Mouse (Mus musculus) hindbrain, embryonic 10.5 days (tissue): ENCODE results near the gene Blzf1. TPM values are rescaled to one million over a fixed set of nuclear protein-coding genes. Genes with fewer than 3 reads are reported as not detected.

Experiments
- DNase-seq: peaks from one replicate; pipeline ENCODE4 v3.0.0-alpha.2; 2017; ENCODE audit warnings: low spot score
- H3K27ac ChIP-seq: fragments of 300-500 bp; sonication (generic); 2 replicates; pipeline ENCODE4 v1.5.1; 2016; ENCODE audit warnings: mild to moderate bottlenecking, moderate library complexity
- H3K27me3 ChIP-seq: fragments of 300-500 bp; sonication (generic); 2 replicates; pipeline ENCODE4 v1.6.1; 2016; ENCODE audit warnings: mild to moderate bottlenecking; ENCODE audit not compliant: poor library complexity, insufficient read depth, severe bottlenecking
- H3K36me3 ChIP-seq: fragments of 300-500 bp; sonication (generic); 2 replicates; pipeline ENCODE4 v1.6.1; 2016; ENCODE audit warnings: mild to moderate bottlenecking, moderate library complexity
- H3K4me1 ChIP-seq: fragments of 300-500 bp; sonication (generic); replicated peaks from 2 replicates; pipeline ENCODE4 v1.6.1; 2016; ENCODE audit warnings: mild to moderate bottlenecking
- H3K4me3 ChIP-seq: fragments of 300-500 bp; sonication (generic); 2 replicates; pipeline ENCODE4 v1.5.1; 2016; ENCODE audit warnings: mild to moderate bottlenecking, moderate library complexity
- H3K9me3 ChIP-seq: fragments of 300-500 bp; sonication (generic); 2 replicates; pipeline ENCODE4 v1.6.1; 2016; ENCODE audit warnings: mild to moderate bottlenecking, moderate library complexity
- WGBS: fragments of 180-500 bp; shearing (Covaris S2); methylation state at CpG from one replicate; pipeline ENCODE4 v1.1.7; 2016; 5-methylcytosine and 5-hydroxymethylcytosine counted together
- polyA plus RNA-seq: library from polyadenylated mRNA; unstranded; fragments of >200 nt; fragmentation: Nextera tagmentation; extraction: Ambion mirVana; gene quantifications from 2 replicates; pipeline ENCODE4 v1.2.1, GENCODE M21; 2016

The Blzf1 gene
- polyA plus RNA-seq: 26.2 and 26.4 TPM in 2 replicates

GRCm38 (mm10) chr1:164307124-164307751 lies at the start of gene Blzf1:
Blzf1 (minus strand) TSS chr1:164307489.
- peak within 1 kb of the TSS; percentile 87 for H3K27ac ChIP-seq
- H3K36me3 ChIP-seq: peaks cover 29% of the 10 kb centered on the region
- H3K4me3 ChIP-seq: peak within 1 kb of the TSS; percentile 66

DNA sequence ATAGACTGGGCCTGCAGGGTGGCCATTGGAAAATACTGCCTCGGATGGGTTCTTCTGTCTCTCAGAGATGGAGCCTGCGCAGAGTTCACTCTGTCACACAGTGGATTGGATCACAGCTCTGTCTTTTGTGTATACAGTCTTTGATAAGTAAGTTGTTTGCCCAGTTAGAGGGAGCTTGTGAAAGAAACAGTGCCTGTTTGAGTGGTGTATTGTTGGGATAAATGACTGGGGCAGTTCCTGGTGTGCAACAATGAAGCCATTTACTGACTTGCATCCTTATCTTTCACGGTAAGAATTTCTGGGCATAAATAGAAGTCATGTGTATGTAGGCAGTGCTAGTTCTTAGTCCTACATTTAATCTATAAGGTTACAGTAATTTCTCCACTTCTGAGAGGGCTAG lies 46.2 kb upstream of the Blzf1 start:
- H3K27ac ChIP-seq: no peak overlapping the region
- no peaks in the 10 kb centered on the region for H3K27me3 ChIP-seq
- peaks cover 4% of the 10 kb centered on the region; the same call in 1 of the 2 replicates for H3K4me1 ChIP-seq
- H3K9me3 ChIP-seq: no peaks in the 10 kb centered on the region
- DNase-seq: no peak
- H3K36me3 ChIP-seq: peaks cover 19% of the 10 kb centered on the region
- no peak overlapping the region for H3K4me3 ChIP-seq
- WGBS: 45% methylated on average over 3 of the region's 3 CpGs

More at GRCm38 (mm10) chr1:164307124-164307751, at the start of gene Blzf1:
- DNase-seq: peak; percentile 99
- no peaks in the 10 kb centered on the region for H3K9me3 ChIP-seq
- peaks cover 18% of the 10 kb centered on the region for H3K4me1 ChIP-seq
- WGBS: under 1% methylated on average over 35 of the region's 35 CpGs
- H3K27me3 ChIP-seq: no peaks in the 10 kb centered on the region

DNA sequence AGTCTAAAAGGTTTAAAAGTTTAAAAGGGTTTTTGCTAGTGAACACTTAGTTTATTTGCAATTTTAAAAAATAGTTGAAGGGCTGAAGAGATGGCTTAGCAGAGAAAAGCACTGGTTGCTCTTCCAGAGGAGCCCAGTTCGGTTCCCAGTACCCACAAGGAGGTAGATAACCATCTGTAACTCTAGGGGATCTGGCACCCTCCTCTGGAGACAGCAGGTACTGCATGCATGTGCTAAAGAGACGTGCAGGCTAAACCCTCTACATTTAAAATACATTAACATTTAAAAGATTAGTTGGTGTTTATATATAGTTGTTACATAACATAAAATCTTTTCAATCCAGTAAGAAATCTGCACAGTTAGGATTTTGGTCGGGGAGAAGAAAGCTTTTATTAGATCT lies 34.9 kb upstream of the Blzf1 start:
- H3K36me3 ChIP-seq: peaks cover 52% of the 10 kb centered on the region
- H3K4me1 ChIP-seq: no peaks in the 10 kb centered on the region
- WGBS: 87% methylated on average over 3 of the region's 3 CpGs
- no peak overlapping the region for H3K27ac ChIP-seq
- no peak for DNase-seq
- no peaks in the 10 kb centered on the region for H3K27me3 ChIP-seq
- no peaks in the 10 kb centered on the region for H3K9me3 ChIP-seq
- H3K4me3 ChIP-seq: no peak overlapping the region

DNA sequence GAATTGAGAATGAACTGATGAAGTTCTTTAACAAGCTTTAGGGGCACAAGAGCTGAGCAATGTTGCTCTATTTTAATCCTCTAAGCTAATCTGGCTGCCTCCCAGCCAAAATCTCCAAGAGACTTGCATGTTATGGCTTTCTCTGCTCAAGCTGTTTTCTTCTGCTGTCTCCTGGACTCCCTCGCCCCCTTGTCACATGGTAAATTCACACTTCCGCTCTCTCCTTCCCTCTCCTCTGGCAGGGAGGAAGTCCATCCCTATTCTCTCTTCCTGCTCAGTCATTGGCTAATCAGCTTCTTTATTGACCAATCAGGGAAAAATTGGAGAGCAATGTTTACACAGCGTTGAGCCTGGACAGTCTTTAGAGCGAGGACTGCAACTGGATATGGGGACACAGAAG lies 28.6 kb upstream of the Blzf1 start:
- H3K4me3 ChIP-seq: no peak overlapping the region
- H3K9me3 ChIP-seq: no peaks in the 10 kb centered on the region
- H3K36me3 ChIP-seq: peaks cover 55% of the 10 kb centered on the region
- no peak overlapping the region for H3K27ac ChIP-seq
- DNase-seq: no peak
- no peaks in the 10 kb centered on the region for H3K27me3 ChIP-seq
- WGBS: 91% methylated on average over 4 of the region's 4 CpGs
- no peaks in the 10 kb centered on the region for H3K4me1 ChIP-seq

- peaks cover 58% of the 10 kb centered on the region for H3K36me3 ChIP-seq
- DNase-seq: no peak
- no peak overlapping the region for H3K27ac ChIP-seq
- no peaks in the 10 kb centered on the region for H3K27me3 ChIP-seq
- WGBS: 95% methylated on average over 3 of the region's 3 CpGs
- no peak overlapping the region for H3K4me3 ChIP-seq
- H3K9me3 ChIP-seq: no peaks in the 10 kb centered on the region
- H3K4me1 ChIP-seq: no peaks in the 10 kb centered on the region
These were observed 28.1 kb upstream of the Blzf1 start for GRCm38 (mm10) chr1:164335435-164335834.

GRCm38 (mm10) chr1:164332559-164332958 lies 25.3 kb upstream of the Blzf1 start:
- no peak for DNase-seq
- Histone ChIP-seq H3K9me3 (no peaks in the 10 kb centered on the region), H3K4me3 (no peak overlapping the region), H3K4me1 (no peaks in the 10 kb centered on the region), H3K27ac (no peak overlapping the region), H3K27me3 (no peaks in the 10 kb centered on the region), H3K36me3 (peaks cover 59% of the 10 kb centered on the region)
- WGBS: 87% methylated on average over 11 of the region's 11 CpGs

DNA sequence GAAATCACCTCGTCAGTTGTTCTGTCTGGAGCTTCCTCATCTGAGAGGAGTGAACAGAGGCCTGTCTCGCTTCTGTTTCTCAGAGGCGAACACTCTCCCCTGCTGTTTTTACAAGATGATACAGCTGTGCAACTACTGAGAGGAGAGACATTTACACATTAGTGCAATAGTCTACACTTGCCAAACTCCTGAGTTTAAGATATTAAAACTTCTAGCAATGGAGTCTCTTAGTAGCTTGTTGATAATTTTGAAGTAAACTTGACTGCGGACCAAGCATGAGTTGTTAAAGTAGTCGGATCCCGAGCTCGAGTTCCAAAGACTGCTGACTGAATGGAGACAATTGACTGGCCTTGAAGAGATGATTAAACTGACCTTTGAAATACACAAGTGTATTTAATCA lies 20.5 kb upstream of the Blzf1 start:
- no peaks in the 10 kb centered on the region for H3K9me3 ChIP-seq
- H3K27me3 ChIP-seq: no peaks in the 10 kb centered on the region
- H3K4me3 ChIP-seq: no peak overlapping the region
- no peak overlapping the region for H3K27ac ChIP-seq
- H3K36me3 ChIP-seq: peaks cover 30% of the 10 kb centered on the region
- WGBS: 84% methylated on average over 7 of the region's 7 CpGs
- no peaks in the 10 kb centered on the region for H3K4me1 ChIP-seq
- no peak for DNase-seq

DNA sequence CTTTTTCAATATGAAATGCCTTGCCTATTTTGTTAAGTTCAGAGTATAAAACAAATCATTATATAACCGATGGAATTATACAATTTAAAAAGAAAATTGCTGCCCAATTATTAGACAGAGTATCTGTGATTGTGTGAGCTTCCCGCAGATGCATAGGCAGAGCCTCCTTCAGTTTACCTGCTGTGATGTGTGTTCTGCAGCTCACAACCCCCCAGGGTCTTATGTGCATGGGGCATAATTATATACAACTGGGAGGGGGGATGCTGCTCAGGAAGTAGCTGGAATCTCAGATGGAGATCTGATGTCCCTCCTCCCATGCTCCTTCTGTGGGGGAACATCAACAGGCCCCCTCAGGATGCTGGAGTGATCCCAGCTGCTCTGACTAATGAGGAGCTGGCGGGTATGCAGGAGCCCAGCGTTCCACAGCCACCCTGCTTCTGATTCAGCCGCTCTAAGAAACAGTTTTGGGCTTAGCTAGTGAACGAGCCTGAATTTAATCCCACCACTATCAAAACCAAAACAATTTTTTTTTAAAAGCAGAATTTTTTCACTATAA lies 19.4 kb upstream of the Blzf1 start:
- H3K36me3 ChIP-seq: peaks cover 26% of the 10 kb centered on the region
- no peak overlapping the region for H3K4me3 ChIP-seq
- H3K27me3 ChIP-seq: no peaks in the 10 kb centered on the region
- WGBS: 77% methylated on average over 6 of the region's 6 CpGs
- H3K27ac ChIP-seq: no peak overlapping the region
- peaks cover 6% of the 10 kb centered on the region; the same call in 1 of the 2 replicates for H3K4me1 ChIP-seq
- no peaks in the 10 kb centered on the region for H3K9me3 ChIP-seq
- DNase-seq: no peak

GRCm38 (mm10) chr1:164324878-164325277 lies 17.6 kb upstream of the Blzf1 start:
- H3K4me1 ChIP-seq: peaks cover 6% of the 10 kb centered on the region; the same call in 1 of the 2 replicates
- H3K36me3 ChIP-seq: peaks cover 15% of the 10 kb centered on the region
- DNase-seq: no peak
- H3K27ac ChIP-seq: no peak overlapping the region
- H3K9me3 ChIP-seq: no peaks in the 10 kb centered on the region
- no peak overlapping the region for H3K4me3 ChIP-seq
- WGBS: 94% methylated on average over 2 of the region's 2 CpGs
- no peaks in the 10 kb centered on the region for H3K27me3 ChIP-seq

DNA sequence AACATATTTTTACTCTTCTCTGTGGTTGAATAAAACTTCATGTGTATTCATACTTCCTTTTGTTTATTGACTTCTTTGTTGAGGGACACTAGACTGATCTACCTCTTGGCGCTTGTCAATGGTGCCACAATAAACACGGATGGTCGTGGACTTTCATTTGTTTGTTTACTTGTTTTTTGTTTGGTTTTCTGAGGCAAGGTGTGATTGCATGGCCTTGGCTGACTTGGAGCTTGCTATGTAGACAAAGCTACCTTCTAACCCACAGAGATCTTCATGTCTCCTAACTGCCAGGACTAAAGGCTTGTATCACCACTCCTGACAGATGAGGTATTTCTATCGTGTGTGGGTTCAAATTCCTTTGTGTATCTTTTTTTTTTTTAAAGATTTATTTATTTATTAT lies 16.9 kb upstream of the Blzf1 start:
- no peaks in the 10 kb centered on the region for H3K27me3 ChIP-seq
- H3K27ac ChIP-seq: no peak overlapping the region
- peaks cover 6% of the 10 kb centered on the region; the same call in 1 of the 2 replicates for H3K4me1 ChIP-seq
- no peaks in the 10 kb centered on the region for H3K9me3 ChIP-seq
- H3K36me3 ChIP-seq: peaks cover 14% of the 10 kb centered on the region
- WGBS: 91% methylated on average over 4 of the region's 4 CpGs
- H3K4me3 ChIP-seq: no peak overlapping the region
- no peak for DNase-seq

GRCm38 (mm10) chr1:164322987-164323650 lies 15.8 kb upstream of the Blzf1 start:
- H3K27me3 ChIP-seq: no peaks in the 10 kb centered on the region
- H3K9me3 ChIP-seq: no peaks in the 10 kb centered on the region
- H3K36me3 ChIP-seq: 0 out of 2 replicates have a peak, but pooled peaks cover 3% of the 10 kb centered on the region
- H3K4me3 ChIP-seq: no peak overlapping the region
- 90% methylated on average over 8 of the region's 8 CpGs for WGBS
- H3K27ac ChIP-seq: no peak overlapping the region
- peaks cover 6% of the 10 kb centered on the region; the same call in 1 of the 2 replicates for H3K4me1 ChIP-seq
- DNase-seq: no peak

GRCm38 (mm10) chr1:164321408-164321807 lies 14.1 kb upstream of the Blzf1 start:
- Histone ChIP-seq H3K4me1 (peaks cover 6% of the 10 kb centered on the region; the same call in 1 of the 2 replicates), H3K9me3 (no peaks in the 10 kb centered on the region), H3K27me3 (no peaks in the 10 kb centered on the region), H3K27ac (no peak overlapping the region), H3K36me3 (0 out of 2 replicates have a peak, but pooled peaks cover 6% of the 10 kb centered on the region), H3K4me3 (no peak overlapping the region)
- 87% methylated on average over 10 of the region's 10 CpGs for WGBS
- DNase-seq: no peak

DNA sequence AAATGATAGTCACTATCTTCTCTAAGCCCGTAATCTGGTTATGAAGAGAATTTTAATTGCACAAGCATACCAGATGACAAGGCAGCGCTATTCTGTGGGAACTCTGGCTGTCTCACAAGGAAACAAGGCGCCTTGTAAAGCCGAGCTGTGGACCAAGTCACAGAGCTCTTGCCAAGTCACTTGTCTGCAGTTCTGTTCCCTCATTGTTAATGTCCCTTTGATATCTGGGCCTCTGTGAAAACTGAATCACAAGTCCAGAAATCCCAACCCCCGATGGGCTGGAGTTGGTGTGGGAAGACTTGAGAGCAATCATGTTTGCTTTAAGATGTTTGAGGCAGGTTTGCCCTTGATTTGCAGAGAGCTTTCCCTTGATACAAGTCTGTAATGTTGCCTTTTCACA lies 13.4 kb upstream of the Blzf1 start:
- Histone ChIP-seq H3K27ac (no peak overlapping the region), H3K27me3 (no peaks in the 10 kb centered on the region), H3K4me1 (peaks cover 6% of the 10 kb centered on the region; the same call in 1 of the 2 replicates), H3K4me3 (no peak overlapping the region), H3K36me3 (0 out of 2 replicates have a peak, but pooled peaks cover 6% of the 10 kb centered on the region), H3K9me3 (no peaks in the 10 kb centered on the region)
- no peak for DNase-seq
- 84% methylated on average over 5 of the region's 5 CpGs for WGBS
